Mouse (Mus musculus) kidney, postnatal 36 days (tissue): ENCODE results near the gene B4galt1.

Experiments
- DNase-seq, 2 experiments: peaks; one replicate each; pipeline ENCODE4 v3.0.0; 2021 to 2022; ENCODE audit warnings: mixed read lengths in 2 of 2

B4galt1 gene

DNA sequence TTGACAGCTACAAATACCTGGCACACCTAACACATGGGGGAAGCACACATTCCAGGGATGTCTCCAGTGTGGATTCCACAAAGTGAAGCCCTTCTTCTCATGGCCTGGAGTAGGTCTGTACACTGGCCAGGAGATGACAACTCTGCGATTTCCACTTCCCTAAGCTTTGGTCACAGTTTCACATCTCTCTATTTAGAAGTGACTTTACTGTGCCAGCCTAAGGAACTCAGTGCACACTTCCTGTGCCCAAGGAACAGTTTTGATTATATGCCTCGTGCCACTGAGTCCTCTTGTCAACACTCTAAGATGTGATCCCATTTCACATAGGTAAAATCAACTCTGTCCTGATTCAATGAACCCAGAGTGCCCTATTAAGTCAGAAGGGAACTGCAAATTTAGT, 13.4 kb downstream of the B4galt1 start:
- DNase-seq = peak in 1 of 2 experiments; percentile 1

DNA sequence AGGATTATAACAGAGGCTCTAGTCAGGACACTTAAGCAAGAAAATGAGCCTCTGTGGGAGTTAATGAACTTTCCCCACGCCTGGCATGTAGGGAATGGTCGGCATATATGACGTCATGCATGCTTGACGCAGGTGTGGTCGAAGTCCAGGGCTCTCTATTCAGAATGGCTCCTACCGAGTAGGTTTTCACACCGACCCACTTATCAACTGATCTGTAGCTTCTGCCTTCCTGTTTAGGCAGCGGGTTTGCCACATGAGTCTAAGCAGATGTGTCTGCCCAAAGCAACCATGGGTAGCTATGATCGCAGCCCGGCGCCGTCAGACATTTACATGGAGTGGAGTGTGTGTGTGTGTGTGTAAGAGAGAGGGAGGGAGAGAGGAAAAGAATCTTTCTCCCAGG, 14.6 kb downstream of the B4galt1 start:
- peak in 1 of 2 experiments; percentile 45 for DNase-seq

DNA sequence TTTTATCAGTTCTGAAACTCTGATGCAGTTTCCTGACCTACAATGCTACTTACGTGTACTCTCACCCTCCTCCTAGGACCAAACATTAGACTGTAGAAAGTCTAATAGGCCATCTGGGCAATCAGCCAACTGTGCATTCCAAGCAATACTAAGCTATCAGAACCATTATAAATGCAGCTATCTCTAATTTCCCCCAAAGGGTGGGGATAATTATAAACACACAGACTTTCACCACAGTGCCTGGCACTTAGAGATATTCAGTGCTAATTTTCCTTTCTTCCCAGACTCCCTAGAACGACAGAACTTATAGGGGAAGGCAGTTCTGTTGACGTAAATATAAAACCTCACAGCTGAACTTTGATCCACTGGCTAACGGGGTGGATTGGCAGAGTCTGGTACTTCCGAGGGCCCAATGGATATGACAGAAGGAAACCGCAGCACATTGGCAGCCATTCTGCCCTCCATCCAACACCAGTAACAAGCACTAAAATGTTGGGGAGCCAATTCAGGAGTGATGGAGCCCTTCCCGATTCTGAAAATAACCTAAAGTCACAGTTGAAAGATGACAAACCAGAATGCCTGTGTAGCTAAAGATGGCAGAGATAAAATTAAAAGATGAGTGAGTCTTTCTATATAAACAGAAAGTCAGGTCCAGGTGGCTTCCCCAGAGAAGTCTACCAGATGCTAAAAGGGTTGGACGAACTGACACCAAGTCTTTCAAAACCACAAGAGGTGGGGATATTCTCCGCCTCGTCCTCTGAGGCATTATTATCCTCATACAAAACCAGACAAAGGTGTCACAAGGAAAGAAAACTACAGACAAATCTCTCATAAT, 16.1 kb downstream of the B4galt1 start:
- peak; percentile 78 to 85 for DNase-seq

DNA sequence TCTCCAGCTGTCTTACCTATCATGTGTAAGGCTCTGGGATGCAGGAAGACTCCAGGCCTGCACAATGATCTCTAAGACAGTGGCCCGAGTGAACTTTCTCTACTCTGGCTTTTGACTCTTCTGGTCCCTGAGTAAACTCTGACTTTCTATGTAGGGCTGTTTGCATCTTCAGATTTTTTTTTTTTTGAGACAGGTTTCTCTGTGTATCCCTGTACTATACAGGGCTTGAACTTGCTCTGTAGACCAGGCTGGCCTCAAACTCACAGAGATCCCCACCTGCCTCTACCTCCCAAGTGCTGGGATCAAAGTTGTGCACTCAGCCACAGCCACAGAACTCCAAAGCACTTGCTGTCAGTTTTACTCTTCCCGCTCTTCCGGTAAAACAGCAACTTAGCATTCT, 16.8 kb downstream of the B4galt1 start:
- DNase-seq = no peak

DNA sequence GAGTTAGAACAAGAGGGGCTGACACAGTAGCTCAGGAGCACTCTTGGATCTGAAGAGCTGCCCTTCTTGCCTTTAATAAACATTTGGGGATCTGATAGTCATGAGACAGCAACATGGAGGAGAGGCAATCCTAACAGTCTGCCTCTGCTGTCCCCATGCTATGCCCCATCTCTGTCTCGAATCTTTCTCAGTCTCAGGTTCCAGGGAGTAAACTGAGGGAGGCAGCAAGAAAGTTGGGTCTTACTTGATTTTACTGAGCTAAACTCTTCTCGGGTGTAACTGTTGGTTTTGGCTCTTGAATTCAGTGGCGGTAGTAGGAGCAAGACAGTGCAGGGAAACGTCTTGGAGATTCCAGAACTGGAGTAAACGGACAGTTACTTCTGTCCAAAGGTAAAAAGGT, 18.9 kb downstream of the B4galt1 start:
- DNase-seq = no peak

DNA sequence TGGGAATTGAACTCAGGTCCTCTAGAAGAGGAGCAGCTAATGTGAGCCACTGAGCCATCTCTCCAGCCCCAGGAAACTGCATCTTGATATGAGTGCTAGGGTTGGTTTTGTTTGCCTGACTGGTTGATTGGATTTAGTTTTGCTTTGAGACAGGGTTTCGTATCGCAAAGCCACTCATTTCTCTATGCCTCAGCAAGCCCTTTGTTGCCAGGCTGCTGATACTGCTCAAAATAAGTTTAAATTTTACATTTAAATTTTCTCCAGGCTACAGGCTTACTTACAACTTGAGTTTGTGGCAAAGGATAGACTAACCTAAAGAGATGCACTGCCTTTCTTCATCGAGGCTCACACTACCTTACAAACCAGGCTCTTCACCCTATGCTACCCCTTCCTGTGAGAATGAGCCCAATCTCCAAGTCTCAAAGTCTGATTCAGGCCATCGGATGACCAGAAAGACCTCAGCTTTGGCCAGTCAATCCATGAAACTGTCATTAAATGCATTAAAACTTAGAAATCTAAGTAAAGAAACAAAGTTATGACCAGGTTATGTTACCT, 19.5 kb downstream of the B4galt1 start:
- no peak for DNase-seq

DNA sequence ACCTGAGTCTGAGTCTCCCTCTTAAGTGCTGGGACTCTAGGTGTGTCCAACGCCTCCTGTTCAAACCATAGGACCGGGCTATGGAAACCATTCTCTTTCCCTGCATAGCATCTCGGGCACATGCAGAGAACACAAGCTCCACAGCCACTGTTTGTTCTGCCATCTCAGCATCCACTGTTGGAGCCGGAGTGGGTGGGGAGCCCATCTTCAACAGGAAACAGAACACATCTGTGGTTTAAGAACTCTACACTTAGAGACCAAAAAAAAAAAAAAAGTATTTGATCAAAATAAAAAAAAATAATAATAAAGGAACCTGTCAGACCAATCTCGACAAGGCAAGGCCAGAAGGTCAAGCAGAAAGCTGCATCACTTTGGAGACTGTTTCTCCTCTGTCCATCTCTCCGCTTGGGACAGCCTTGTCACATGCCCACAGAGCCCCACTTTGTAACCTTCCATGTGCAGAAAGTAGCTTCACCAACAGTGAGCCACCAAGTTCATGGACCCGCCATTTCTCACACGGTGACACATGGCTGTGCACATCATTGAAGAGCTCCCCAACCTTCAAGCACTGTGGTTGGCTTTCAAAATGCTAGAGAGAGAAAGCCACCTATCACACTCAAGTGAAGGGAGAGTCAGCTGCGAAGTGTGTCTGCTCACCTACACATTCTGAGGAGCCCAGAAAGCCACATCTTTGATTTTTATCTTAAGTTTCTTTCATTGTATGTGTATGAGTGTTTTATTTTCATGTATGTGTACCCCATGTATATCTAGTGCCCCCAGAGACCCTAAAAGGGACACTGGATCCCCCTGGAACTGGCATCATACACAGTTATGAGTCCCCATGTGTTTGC, 20.2 kb downstream of the B4galt1 start:
- DNase-seq = no peak

DNA sequence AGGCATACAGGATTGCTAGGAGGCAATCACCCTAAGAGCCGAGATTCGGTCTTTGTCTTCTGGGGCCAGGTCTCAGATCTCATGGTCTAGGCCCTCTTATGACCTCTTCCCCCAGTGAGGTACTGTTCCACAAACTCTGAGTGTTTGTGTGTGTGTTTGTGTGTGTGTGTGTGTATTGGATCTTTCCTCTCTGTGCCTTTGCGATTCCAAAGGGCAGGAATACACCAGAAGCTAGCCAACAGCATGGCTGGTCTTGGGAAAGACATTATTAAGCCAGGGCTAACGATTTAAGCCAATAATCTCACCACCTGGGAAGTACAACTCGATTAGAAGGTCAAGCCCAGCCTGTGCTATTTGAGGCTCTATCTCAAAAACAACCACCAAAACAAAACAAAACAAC, 23.3 kb downstream of the B4galt1 start:
- DNase-seq = no peak

DNA sequence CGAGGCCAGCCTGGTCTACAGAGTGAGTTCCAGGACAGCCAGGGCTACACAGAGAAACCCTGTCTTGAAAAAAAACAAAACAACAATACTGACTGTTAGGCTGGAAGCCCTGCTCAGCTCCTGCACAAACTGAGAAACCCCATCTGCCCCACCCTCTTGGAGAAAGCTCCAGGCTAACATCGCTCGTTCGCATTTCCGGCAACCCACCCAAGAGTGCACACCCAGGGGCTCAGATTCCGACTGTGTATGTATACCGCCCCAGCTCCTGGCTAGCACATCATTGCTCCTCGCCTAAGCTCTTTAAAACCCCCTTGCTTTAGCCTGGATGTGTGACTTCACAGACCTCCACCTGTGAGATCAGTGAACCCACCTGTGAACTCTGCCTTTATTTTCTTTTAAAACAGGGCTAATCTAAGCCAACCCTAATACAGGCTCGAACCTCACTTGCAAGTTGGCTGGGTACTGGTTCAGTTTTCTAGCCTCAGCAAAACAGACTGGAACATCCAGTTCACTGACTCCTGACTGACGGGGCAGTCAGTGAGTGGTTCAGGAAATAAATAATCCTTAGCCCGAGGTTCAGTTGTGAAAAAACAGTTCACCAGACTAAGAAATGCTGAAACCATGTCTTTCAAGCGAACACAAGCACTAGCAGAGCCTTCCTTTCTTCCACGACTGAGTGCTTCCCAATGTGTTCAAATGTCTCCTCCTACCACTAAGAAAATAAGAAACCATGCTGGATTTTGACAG, 24.0 kb downstream of the B4galt1 start:
- peak; percentile 55 to 83 for DNase-seq

DNA sequence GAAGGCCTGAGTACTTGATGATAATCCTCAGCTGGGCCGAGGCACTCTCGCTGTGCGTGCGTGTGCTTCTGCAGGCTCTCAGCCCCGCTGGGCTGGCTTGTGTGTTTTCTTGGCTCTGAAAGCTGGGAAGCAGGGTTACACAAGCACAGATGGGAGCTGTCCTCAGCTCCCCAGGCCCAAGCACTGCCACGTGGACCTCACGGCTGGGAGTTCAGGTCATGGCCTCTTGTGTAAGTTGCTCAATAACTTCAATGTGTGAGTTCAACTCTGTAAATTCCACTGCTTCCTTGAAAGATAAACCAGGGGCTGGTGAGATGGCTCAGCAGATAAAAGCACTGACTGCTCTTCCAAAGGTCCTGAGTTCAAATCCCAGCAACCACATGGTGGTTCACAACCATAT, 24.9 kb downstream of the B4galt1 start:
- DNase-seq = peak; percentile 79 to 93

DNA sequence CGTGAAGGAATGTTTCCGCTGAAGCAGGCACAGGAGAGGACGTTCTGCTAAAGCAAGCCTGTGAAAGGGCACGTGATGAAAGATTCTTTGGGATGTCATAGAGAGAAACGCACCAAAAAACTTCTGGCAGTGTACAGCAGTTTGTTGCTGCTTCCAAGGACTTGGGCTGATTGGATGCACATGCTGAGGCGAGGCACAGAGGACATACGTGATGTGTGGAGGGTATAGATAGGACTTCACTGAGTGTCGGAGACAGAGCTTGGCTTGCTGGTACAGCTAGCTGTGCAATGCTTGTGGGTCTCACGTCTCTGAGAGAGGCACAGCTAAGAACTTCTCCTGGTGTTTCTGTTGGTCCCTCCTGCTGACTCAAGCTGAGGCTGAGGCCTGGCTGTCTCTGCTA, 25.9 kb downstream of the B4galt1 start:
- no peak for DNase-seq

DNA sequence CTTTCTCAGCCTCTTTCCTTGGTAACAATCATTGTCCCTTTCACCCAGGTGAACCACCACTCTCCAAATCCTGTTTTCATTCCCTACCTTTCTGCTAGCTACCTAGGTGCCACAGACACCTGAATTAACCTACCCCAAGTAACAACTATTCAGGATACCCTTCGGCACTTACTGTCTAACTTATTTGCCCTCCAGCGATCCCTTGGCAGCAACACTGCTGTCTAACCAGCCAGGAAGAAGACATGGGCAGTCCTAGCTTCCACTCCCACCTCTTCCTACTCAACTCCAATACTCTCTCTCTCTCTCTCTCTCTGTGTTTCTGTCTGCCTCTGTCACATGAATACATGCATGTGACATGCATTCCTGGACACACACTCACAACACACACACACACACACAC, 27.0 kb downstream of the B4galt1 start:
- peak in 1 of 2 experiments; percentile 44 for DNase-seq

DNA sequence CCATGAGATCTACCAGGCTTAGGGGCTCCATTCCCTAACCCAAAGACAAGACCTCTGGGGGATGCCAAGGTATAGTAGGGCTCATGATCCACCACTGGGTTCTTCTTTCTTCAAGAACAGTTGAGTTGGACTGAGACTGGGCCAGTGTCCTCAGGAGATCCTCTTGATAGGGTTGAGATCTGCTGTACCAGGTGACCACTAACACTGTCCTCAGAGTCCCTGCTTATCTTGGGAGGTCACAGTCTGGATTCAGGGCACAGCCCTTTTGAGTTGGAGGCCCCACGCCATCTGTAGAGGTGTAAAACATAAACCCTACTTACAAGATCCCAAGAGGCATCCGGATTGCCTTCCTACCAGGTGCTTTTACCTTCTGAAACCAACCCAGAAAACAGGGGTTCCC, 27.8 kb downstream of the B4galt1 start:
- DNase-seq = no peak

DNA sequence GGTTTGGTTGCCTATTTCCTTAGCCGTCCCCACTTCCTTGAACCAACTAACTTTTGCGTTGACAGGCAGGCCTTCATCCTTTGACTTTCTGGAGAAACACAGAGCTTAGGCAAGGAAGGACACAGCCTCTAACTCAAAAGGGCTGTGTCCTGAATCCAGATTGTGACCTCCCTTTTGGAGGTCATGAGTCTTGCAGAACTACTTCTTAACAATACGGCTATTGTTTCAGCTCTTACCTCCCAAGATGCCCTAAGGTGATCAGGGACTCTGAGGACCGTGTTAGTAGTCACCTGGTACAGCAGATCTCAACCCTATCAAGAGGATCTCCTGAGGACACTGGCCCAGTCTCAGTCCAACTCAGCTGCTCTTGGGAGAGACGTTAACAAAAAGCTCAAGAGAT, 28.7 kb downstream of the B4galt1 start:
- DNase-seq = no peak

DNA sequence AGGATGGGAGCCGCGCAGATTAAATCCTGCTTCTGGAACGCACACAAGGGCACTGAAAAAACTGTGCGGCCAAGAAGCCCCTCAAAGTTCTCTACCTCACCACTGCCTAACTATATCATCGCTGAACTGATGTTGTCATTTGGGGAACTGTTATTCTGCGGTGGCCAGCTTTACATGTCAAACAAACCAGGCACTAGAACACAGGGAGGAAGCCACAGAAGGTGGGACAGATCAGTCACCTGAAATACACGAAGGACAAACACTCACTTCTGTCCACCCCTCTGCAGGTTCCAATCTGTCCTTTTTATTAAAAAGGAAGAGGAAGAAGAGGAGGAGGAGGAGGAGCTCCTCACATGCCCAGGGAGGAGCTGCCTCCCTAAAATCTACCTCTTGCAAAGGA, 29.3 kb downstream of the B4galt1 start:
- DNase-seq = no peak

DNA sequence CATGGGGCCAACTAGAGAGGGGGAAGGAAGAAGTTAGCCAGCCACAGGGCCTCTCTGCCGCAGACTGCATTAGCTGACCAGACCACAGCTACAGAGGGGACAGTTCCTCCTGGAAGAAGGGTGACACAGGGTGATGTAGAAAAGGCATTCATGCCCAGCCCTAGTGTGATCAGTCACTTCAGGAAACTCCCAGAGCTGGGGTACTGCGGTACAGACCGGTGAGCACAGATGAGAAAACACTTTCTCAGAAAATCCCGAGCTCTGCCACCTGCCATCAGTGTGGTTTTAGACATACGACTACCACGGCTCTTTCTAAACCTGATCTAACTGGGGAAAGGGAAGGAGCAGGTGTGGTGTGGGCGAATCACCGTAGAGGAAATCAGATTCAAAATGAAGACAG, 30.1 kb downstream of the B4galt1 start:
- DNase-seq = no peak

DNA sequence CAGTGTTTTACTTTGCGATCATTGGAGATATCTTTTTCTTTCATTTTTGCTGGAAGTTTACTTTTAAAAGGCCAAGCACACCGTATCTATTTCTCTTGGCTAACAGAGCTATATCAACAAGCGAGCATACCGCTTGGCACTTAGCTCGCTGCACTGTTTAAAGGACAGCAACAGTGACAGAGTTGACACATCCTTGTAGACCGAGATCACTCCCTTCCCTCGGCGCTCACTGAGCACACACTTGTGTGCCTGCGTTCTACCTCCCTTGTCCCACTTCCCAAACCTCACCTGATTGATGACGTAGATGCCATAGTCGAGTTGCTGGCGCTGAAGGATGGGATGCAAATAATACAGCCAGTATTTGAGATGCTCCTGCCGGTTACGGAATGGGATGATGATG, 30.7 kb downstream of the B4galt1 start:
- DNase-seq = no peak

DNA sequence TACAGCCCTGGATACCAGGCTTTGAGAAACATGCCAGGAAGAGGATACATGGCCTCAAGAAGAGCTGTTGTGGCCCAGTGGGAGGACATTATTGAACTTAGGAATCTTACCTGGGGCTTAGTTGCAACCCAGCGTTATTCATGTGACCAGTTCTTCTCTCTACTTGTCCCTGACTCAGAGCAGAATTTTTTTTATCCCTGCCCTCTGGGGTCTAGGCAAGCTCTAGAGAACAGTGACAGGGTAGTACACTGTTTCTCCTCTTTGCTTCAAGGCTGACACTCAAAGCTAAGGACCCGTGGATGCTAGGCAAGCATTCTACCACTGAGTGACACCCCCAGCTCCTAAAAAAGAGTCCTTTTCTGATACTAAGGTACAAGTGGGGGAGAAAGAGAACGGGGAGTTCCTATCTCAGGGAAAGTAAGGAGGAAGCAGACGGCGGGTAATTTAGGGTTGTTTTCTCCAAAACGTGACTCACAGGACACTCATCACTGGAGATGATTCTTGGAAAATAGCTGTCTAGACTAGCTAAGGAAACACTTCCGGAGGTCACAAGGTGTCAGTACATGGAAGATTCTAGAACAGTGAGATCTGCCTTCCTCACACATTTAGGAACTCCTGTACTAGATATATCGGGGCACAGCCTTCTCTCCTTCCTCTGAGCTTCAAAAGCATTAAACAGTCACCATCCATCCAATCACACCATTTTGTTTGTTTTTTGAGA, 32.3 kb downstream of the B4galt1 start:
- DNase-seq = no peak

DNA sequence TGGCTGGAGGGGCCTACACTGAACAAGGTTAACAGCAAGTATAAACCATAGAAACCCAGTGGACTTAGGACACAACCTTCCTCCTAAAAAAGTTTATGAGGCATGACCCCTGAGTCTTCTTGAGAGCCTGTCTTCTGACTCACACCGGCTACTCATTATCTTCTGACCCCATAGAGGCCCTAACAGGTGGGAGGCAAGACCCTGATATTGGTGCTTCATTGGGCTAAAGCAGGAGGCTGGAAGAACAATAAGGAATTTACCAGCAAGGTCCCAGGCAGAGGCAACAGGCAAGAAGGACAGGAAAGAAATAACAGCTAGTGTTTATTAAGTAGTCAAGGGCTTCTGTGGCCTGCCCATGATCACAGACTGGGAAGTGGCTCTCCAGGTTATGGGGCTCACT, 32.9 kb downstream of the B4galt1 start:
- no peak for DNase-seq

DNA sequence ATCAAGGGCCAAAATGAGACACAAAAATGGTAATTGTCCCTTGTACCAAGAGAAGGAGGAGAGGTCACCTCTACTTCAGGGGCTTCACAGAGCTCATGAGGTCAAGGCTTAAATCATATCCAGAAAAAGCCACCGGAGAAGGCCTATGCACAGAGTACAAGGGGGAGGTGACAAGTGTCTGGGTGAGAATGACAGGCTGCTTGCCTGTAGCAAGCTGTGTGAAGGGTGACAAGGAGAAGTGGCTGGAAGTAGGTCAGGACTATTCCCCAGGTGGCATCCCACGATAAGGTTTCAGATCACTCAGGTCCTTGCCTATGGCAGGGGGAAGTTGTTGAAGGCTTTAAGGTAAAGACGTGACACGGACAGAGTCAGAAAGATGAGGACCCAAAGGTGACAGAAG, 33.8 kb downstream of the B4galt1 start:
- no peak for DNase-seq

DNA sequence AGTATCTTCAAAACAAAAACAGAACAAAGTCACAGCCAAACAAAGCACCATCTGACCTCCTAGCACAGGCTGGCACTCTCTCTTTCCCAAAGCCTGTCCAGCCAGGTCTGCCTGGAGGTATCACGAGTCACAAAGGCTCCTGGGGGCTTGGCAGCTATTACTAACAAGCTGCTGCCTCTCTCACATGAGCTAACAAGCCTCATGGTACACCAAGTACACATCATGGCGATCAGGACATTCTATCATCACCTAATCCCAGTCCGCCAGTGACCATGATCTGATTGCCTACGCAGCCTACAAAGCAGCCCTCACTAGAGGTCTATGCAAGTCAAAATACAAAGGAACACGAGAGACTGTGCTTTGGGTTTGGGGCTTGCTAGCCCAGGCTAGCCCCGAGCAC, 34.7 kb downstream of the B4galt1 start:
- no peak for DNase-seq

DNA sequence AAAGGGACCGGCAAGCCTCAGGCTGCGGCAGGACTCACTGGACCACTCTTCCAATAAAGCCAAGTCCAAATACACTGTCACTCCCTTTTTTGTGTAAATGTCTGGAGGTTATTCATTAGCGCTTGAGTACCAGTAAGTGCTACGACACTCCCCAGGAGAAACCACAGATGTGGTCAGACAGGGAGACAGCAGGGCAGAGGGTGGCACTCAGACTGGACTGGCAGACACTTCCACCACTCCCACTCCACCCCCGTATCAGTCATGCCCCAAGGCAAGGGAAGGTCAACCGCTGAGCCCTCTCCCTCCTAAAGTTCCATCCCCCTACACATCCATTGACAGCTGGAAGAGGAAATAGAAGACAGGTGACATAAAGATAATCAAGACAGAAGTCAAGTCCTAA, 35.4 kb downstream of the B4galt1 start:
- DNase-seq = no peak
